Mouse (Mus musculus): ENCODE measurements around the gene Bri3.

- no peak for TF ChIP-seq POLR2A (IDR thresholded peaks at IDR 0.05; ENCODE audit: control insufficient read depth, extremely low read depth, insufficient read depth, low read length, poor library complexity)
- TF ChIP-seq CTCF (IDR thresholded peaks at IDR 0.05; ENCODE audit: borderline replicate concordance, control insufficient read depth, extremely low read depth, insufficient read depth, low read length, poor library complexity) = no peak
Measured at GRCm38 (mm10) chr5:144397566-144397965, 153.3 kb downstream of the Bri3 start.

Measured in thymus, adult 2 months (tissue).